Mouse (Mus musculus): ENCODE results near the gene Gtf3c3. TPM values are rescaled to one million over a fixed set of nuclear protein-coding genes. Genes with fewer than 3 reads are reported as not detected.

The Gtf3c3 gene
- polyA plus RNA-seq, 1 experiment, result 6.5 TPM

- Histone ChIP-seq H3K4me1 (replicated peaks; ENCODE audit: control insufficient read depth, insufficient read depth, low read length) (no peaks in the 10 kb centered on the region), H3K4me3 (ENCODE audit: control insufficient read depth, insufficient read depth, low read length) (no peak overlapping the region), H3K27me3 (ENCODE audit: control insufficient read depth, insufficient read depth, low read length) (no peaks in the 10 kb centered on the region), H3K36me3 (ENCODE audit: control insufficient read depth, insufficient read depth, low read length) (no peaks in the 10 kb centered on the region), H3K27ac (ENCODE audit: control insufficient read depth, insufficient read depth, low read length) (no peak overlapping the region)
- no peak for DNase-seq
- TF ChIP-seq CTCF (IDR thresholded peaks at IDR 0.05; ENCODE audit: borderline replicate concordance, control insufficient read depth, extremely low read depth, insufficient read depth, low read length, poor library complexity), result no peak
- no peak for TF ChIP-seq POLR2A (IDR thresholded peaks at IDR 0.05; ENCODE audit: control insufficient read depth, extremely low read depth, insufficient read depth, low read length, poor library complexity)
- WGBS, result 83% methylated on average over 4 of the region's 4 CpGs
These were observed 10.1 kb upstream of the Gtf3c3 start for GRCm38 (mm10) chr1:54448833-54449232.

- Histone ChIP-seq H3K4me3 (ENCODE audit: control insufficient read depth, insufficient read depth, low read length) (no peak overlapping the region), H3K27me3 (ENCODE audit: control insufficient read depth, insufficient read depth, low read length) (no peaks in the 10 kb centered on the region), H3K36me3 (ENCODE audit: control insufficient read depth, insufficient read depth, low read length) (no peaks in the 10 kb centered on the region), H3K4me1 (replicated peaks; ENCODE audit: control insufficient read depth, insufficient read depth, low read length) (no peaks in the 10 kb centered on the region), H3K27ac (ENCODE audit: control insufficient read depth, insufficient read depth, low read length) (no peak overlapping the region)
- WGBS, result 35% methylated on average over 7 of the region's 7 CpGs
- TF ChIP-seq CTCF (IDR thresholded peaks at IDR 0.05; ENCODE audit: borderline replicate concordance, control insufficient read depth, extremely low read depth, insufficient read depth, low read length, poor library complexity) (no peak), POLR2A (IDR thresholded peaks at IDR 0.05; ENCODE audit: control insufficient read depth, extremely low read depth, insufficient read depth, low read length, poor library complexity) (no peak)
- no peak for DNase-seq
These were observed 4.9 kb upstream of the Gtf3c3 start for GRCm38 (mm10) chr1:54443641-54444040.

- Histone ChIP-seq H3K36me3 (ENCODE audit: control insufficient read depth, insufficient read depth, low read length) (no peaks in the 10 kb centered on the region), H3K4me1 (replicated peaks; ENCODE audit: control insufficient read depth, insufficient read depth, low read length) (peaks cover 8% of the 10 kb centered on the region), H3K27ac (ENCODE audit: control insufficient read depth, insufficient read depth, low read length) (no peak overlapping the region), H3K27me3 (ENCODE audit: control insufficient read depth, insufficient read depth, low read length) (no peaks in the 10 kb centered on the region), H3K4me3 (ENCODE audit: control insufficient read depth, insufficient read depth, low read length) (peak overlapping the region; percentile 57)
- TF ChIP-seq POLR2A (IDR thresholded peaks at IDR 0.05; ENCODE audit: control insufficient read depth, extremely low read depth, insufficient read depth, low read length, poor library complexity), result no peak
- TF ChIP-seq CTCF (IDR thresholded peaks at IDR 0.05; ENCODE audit: borderline replicate concordance, control insufficient read depth, extremely low read depth, insufficient read depth, low read length, poor library complexity), result no peak
- WGBS, result 58% methylated on average over 3 of the region's 3 CpGs
- DNase-seq, result no peak
These were observed 307 bp upstream of the Gtf3c3 start for GRCm38 (mm10) chr1:54439080-54439476.

- no peak for DNase-seq
These were observed 16.5 kb downstream of the Gtf3c3 start for GRCm38 (mm10) chr1:54422195-54422750.

GRCm38 (mm10) chr1:54421670-54422069 is 17.1 kb downstream of the Gtf3c3 start:
- Histone ChIP-seq H3K4me3 (ENCODE audit: control insufficient read depth, insufficient read depth, low read length) (no peak overlapping the region), H3K36me3 (ENCODE audit: control insufficient read depth, insufficient read depth, low read length) (peaks cover 44% of the 10 kb centered on the region), H3K27ac (ENCODE audit: control insufficient read depth, insufficient read depth, low read length) (no peak overlapping the region), H3K4me1 (replicated peaks; ENCODE audit: control insufficient read depth, insufficient read depth, low read length) (peaks cover 5% of the 10 kb centered on the region), H3K27me3 (ENCODE audit: control insufficient read depth, insufficient read depth, low read length) (no peaks in the 10 kb centered on the region)
- no peak for TF ChIP-seq POLR2A (IDR thresholded peaks at IDR 0.05; ENCODE audit: control insufficient read depth, extremely low read depth, insufficient read depth, low read length, poor library complexity)
- no peak for TF ChIP-seq CTCF (IDR thresholded peaks at IDR 0.05; ENCODE audit: borderline replicate concordance, control insufficient read depth, extremely low read depth, insufficient read depth, low read length, poor library complexity)
- WGBS, result 6% methylated on average over 3 of the region's 3 CpGs
- DNase-seq, result peak; percentile 18

More at GRCm38 (mm10) chr1:54422195-54422750, 16.5 kb downstream of the Gtf3c3 start:
- peaks cover 5% of the 10 kb centered on the region for H3K4me1 ChIP-seq (replicated peaks; ENCODE audit: control insufficient read depth, insufficient read depth, low read length)
- H3K27ac ChIP-seq (ENCODE audit: control insufficient read depth, insufficient read depth, low read length), result no peak overlapping the region
- TF ChIP-seq CTCF (IDR thresholded peaks at IDR 0.05; ENCODE audit: borderline replicate concordance, control insufficient read depth, extremely low read depth, insufficient read depth, low read length, poor library complexity) (no peak), POLR2A (IDR thresholded peaks at IDR 0.05; ENCODE audit: control insufficient read depth, extremely low read depth, insufficient read depth, low read length, poor library complexity) (no peak)
- WGBS, result 49% methylated on average over 4 of the region's 4 CpGs
- no peaks in the 10 kb centered on the region for H3K27me3 ChIP-seq (ENCODE audit: control insufficient read depth, insufficient read depth, low read length)
- H3K4me3 ChIP-seq (ENCODE audit: control insufficient read depth, insufficient read depth, low read length), result no peak overlapping the region
- peaks cover 41% of the 10 kb centered on the region for H3K36me3 ChIP-seq (ENCODE audit: control insufficient read depth, insufficient read depth, low read length)

GRCm38 (mm10) chr1:54402736-54403135 is 36.0 kb downstream of the Gtf3c3 start:
- H3K27me3 ChIP-seq (ENCODE audit: control insufficient read depth, insufficient read depth, low read length), result no peaks in the 10 kb centered on the region
- H3K27ac ChIP-seq (ENCODE audit: control insufficient read depth, insufficient read depth, low read length), result no peak overlapping the region
- H3K4me3 ChIP-seq (ENCODE audit: control insufficient read depth, insufficient read depth, low read length), result no peak overlapping the region
- DNase-seq, result no peak
- TF ChIP-seq CTCF (IDR thresholded peaks at IDR 0.05; ENCODE audit: borderline replicate concordance, control insufficient read depth, extremely low read depth, insufficient read depth, low read length, poor library complexity) (no peak), POLR2A (IDR thresholded peaks at IDR 0.05; ENCODE audit: control insufficient read depth, extremely low read depth, insufficient read depth, low read length, poor library complexity) (no peak)
- H3K36me3 ChIP-seq (ENCODE audit: control insufficient read depth, insufficient read depth, low read length), result peaks cover 32% of the 10 kb centered on the region
- H3K4me1 ChIP-seq (replicated peaks; ENCODE audit: control insufficient read depth, insufficient read depth, low read length), result peaks cover 2% of the 10 kb centered on the region

GRCm38 (mm10) chr1:54384221-54384620 is 54.5 kb downstream of the Gtf3c3 start:
- DNase-seq, result no peak
- Histone ChIP-seq H3K4me1 (replicated peaks; ENCODE audit: control insufficient read depth, insufficient read depth, low read length) (no peaks in the 10 kb centered on the region), H3K36me3 (ENCODE audit: control insufficient read depth, insufficient read depth, low read length) (no peaks in the 10 kb centered on the region), H3K4me3 (ENCODE audit: control insufficient read depth, insufficient read depth, low read length) (no peak overlapping the region), H3K27me3 (ENCODE audit: control insufficient read depth, insufficient read depth, low read length) (no peaks in the 10 kb centered on the region), H3K27ac (ENCODE audit: control insufficient read depth, insufficient read depth, low read length) (no peak overlapping the region)
- 100% methylated on average over 1 of the region's 1 CpGs for WGBS
- no peak for TF ChIP-seq CTCF (IDR thresholded peaks at IDR 0.05; ENCODE audit: borderline replicate concordance, control insufficient read depth, extremely low read depth, insufficient read depth, low read length, poor library complexity)
- no peak for TF ChIP-seq POLR2A (IDR thresholded peaks at IDR 0.05; ENCODE audit: control insufficient read depth, extremely low read depth, insufficient read depth, low read length, poor library complexity)
